Mouse (Mus musculus): ENCODE measurements around the gene Macf1. TPM values are rescaled to one million over a fixed set of nuclear protein-coding genes. Genes with fewer than 3 reads are reported as not detected.

The Macf1 gene
- 100 to 1,000 TPM; 271 to 291 TPM for total RNA-seq (2021)
- long read RNA-seq, experiment 1, partial matches to known transcripts: 14 of 16 reads
- long read RNA-seq, experiment 1, other reads (novel, unspliced or antisense): 2 of 16 reads
- long read RNA-seq, experiment 2, partial matches to known transcripts: 13 of 18 reads
- long read RNA-seq, experiment 2, other reads (novel, unspliced or antisense): 4 of 18 reads

- DNase-seq: no peak
- intact Hi-C loops (cut with DNase I): no loop called here
These were observed at the start of gene Macf1 for GRCm38 (mm10) chr4:123684260-123684659. Gene Macf1 (minus strand): TSS chr4:123684360.

GRCm38 (mm10) chr4:123733532-123733931 is 49.4 kb upstream of the Macf1 start:
- intact Hi-C loops (cut with DNase I): no loop called here

GRCm38 (mm10) chr4:123732921-123733320 is 48.8 kb upstream of the Macf1 start:
- no peak for DNase-seq
- intact Hi-C loops (cut with DNase I): no loop called here

More at GRCm38 (mm10) chr4:123733532-123733931, 49.4 kb upstream of the Macf1 start:
- DNase-seq: no peak

GRCm38 (mm10) chr4:123732163-123732910 is 48.2 kb upstream of the Macf1 start:
- intact Hi-C loops (cut with DNase I): no loop called here
- no peak for DNase-seq

GRCm38 (mm10) chr4:123721761-123722160 is 37.6 kb upstream of the Macf1 start:
- DNase-seq: no peak
- intact Hi-C loops (cut with DNase I): no loop called here

- DNase-seq: no peak
- intact Hi-C loops (cut with DNase I): loop anchor here (2.0 to 10.0 kb wide), 2 partner anchors 28 to 976 kb away; partner anchors contain the start of gene Utp11
These were observed 34.2 kb upstream of the Macf1 start for GRCm38 (mm10) chr4:123718434-123718780.

GRCm38 (mm10) chr4:123717574-123718433 is 33.6 kb upstream of the Macf1 start, which contains the start of gene Ndufs5:
Gene Ndufs5 (minus strand): TSS chr4:123718202.
- intact Hi-C loops (cut with DNase I): loop anchor here (2.0 to 10.0 kb wide), 2 partner anchors 29 to 977 kb away; partner anchors contain the start of gene Utp11

GRCm38 (mm10) chr4:123712431-123712830 is 28.3 kb upstream of the Macf1 start:
- intact Hi-C loops (cut with DNase I): loop anchor here (10.0 kb wide), 1 partner anchor 982 kb away; the partner anchor contains the start of gene Utp11

More at GRCm38 (mm10) chr4:123717574-123718433, 33.6 kb upstream of the Macf1 start, which contains the start of gene Ndufs5:
- peak; percentile 98 for DNase-seq

GRCm38 (mm10) chr4:123707340-123707739 is 23.2 kb upstream of the Macf1 start:
- no peak for DNase-seq
- intact Hi-C loops (cut with DNase I): no loop called here

More at GRCm38 (mm10) chr4:123712431-123712830, 28.3 kb upstream of the Macf1 start:
- DNase-seq: no peak

- DNase-seq: no peak
- intact Hi-C loops (cut with DNase I): no loop called here
These were observed 21.2 kb upstream of the Macf1 start for GRCm38 (mm10) chr4:123705340-123705739.

GRCm38 (mm10) chr4:123693384-123693783 is 9.2 kb upstream of the Macf1 start:
- intact Hi-C loops (cut with DNase I): no loop called here
- DNase-seq: no peak

- intact Hi-C loops (cut with DNase I): no loop called here
- no peak for DNase-seq
These were observed 7.9 kb upstream of the Macf1 start for GRCm38 (mm10) chr4:123692071-123692470.

GRCm38 (mm10) chr4:123690311-123690710 is 6.2 kb upstream of the Macf1 start:
- intact Hi-C loops (cut with DNase I): no loop called here
- peak in 1 of 2 experiments; percentile 39 for DNase-seq

- peak; percentile 59 to 60 for DNase-seq
- intact Hi-C loops (cut with DNase I): no loop called here
These were observed 3.0 kb upstream of the Macf1 start for GRCm38 (mm10) chr4:123687025-123687781.

GRCm38 (mm10) chr4:123686368-123687024 is 2.3 kb upstream of the Macf1 start:
- DNase-seq: peak; percentile 26 to 40

GRCm38 (mm10) chr4:123685506-123686242 is 1.5 kb upstream of the Macf1 start:
- intact Hi-C loops (cut with DNase I): no loop called here
- DNase-seq: no peak

More at GRCm38 (mm10) chr4:123686368-123687024, 2.3 kb upstream of the Macf1 start:
- intact Hi-C loops (cut with DNase I): no loop called here

GRCm38 (mm10) chr4:123685046-123685445 is 886 bp upstream of the Macf1 start:
- intact Hi-C loops (cut with DNase I): no loop called here
- no peak for DNase-seq

- no peak for DNase-seq
- intact Hi-C loops (cut with DNase I): no loop called here
These were observed 1.9 kb downstream of the Macf1 start for GRCm38 (mm10) chr4:123682291-123682690.

GRCm38 (mm10) chr4:123680962-123681361 is 3.2 kb downstream of the Macf1 start:
- no peak for DNase-seq
- intact Hi-C loops (cut with DNase I): no loop called here

Measured in heart, postnatal 14 days (tissue).